8 mouse cellular contexts compared by ENCODE assay signal in genomic region chr17:35937700-35938348, GRCm38 (mm10). TPM values are rescaled to one million over a fixed set of nuclear protein-coding genes. Genes with fewer than 3 reads are reported as not detected.
A peak's percentile ranks its signal among the peaks of the same experiment; 100 is the strongest.
DNase-seq lines count a peak whose midpoint lies in the region; ATAC-seq and TF ChIP-seq lines count a peak whose summit lies in the region.

No protein-coding gene starts in this region.

- no peak overlapping the region for H3K4me3 ChIP-seq in layer of hippocampus, adult 2 months
- no peak overlapping the region for H3K4me3 ChIP-seq in embryonic fibroblast, embryonic 13.5 days (ENCODE audit: insufficient read depth, low read length)
- no peak overlapping the region for H3K4me3 ChIP-seq in liver, embryonic 16.5 days (ENCODE audit: low read depth, low read length)

- H3K9ac ChIP-seq in liver, embryonic 16.5 days (ENCODE audit: low read depth, low read length): no peak overlapping the region

- no peak overlapping the region for H3K4me2 ChIP-seq in liver, embryonic 16.5 days (ENCODE audit: low read depth, low read length)

- H3K27ac ChIP-seq in layer of hippocampus, adult 2 months: no peak overlapping the region
- no peak overlapping the region for H3K27ac ChIP-seq in embryonic fibroblast, embryonic 13.5 days (ENCODE audit: insufficient read depth, low read length)
- no peak overlapping the region for H3K27ac ChIP-seq in liver, embryonic 16.5 days (ENCODE audit: low read length)

- H3K9me3 ChIP-seq in liver, embryonic 16.5 days (replicated peaks; ENCODE audit: control insufficient read depth, low read length): no peaks in the 10 kb centered on the region

- no peaks in the 10 kb centered on the region for H3K27me3 ChIP-seq in liver, embryonic 16.5 days (ENCODE audit: control insufficient read depth, insufficient read depth, low read depth, low read length)

- no peaks in the 10 kb centered on the region for H3K4me1 ChIP-seq in embryonic fibroblast, embryonic 13.5 days (ENCODE audit: control insufficient read depth, insufficient read depth, low read length)
- no peaks in the 10 kb centered on the region for H3K4me1 ChIP-seq in liver, embryonic 16.5 days (ENCODE audit: control insufficient read depth, low read depth, low read length)

- peak in 1 of 2 experiments; percentile 53 for DNase-seq in layer of hippocampus, adult 2 months (ENCODE audit: low spot score in 2 of 2)
- DNase-seq in layer of hippocampus, adult 8-10 months (ENCODE audit: low spot score in 2 of 2): no peak
- DNase-seq in ZHBTc4 (ENCODE audit: low read depth, low spot score): peak; percentile 89
- peak; percentile 85 for DNase-seq in induced T-regulatory cell, adult 2 months (ENCODE audit: low read depth)
- no peak for DNase-seq in layer of hippocampus, adult 9-11 months

- 0 out of 2 replicates have a peak, but pooled peaks have one; percentile 37 for ATAC-seq in liver, embryonic 16.5 days (ENCODE audit: low read depth)
- ATAC-seq in neutrophil, adult 5-6 weeks (ENCODE audit: extremely low read depth, insufficient number of reproducible peaks, low FRiP score, poor library complexity, severe bottlenecking): peak; percentile 85

- TF ChIP-seq POLR2A in embryonic fibroblast, embryonic 13.5 days (IDR thresholded peaks at IDR 0.05; ENCODE audit: low read depth, low read length): no peak

- 13% methylated on average over 2 of the region's 2 CpGs for WGBS in liver, embryonic 16.5 days (ENCODE audit: insufficient replicate concordance)

- TF ChIP-seq CTCF in layer of hippocampus, adult 2 months (conservative IDR thresholded peaks at IDR 0.05): peak; percentile 93
- peak; percentile 56; the same call in 1 of the 2 replicates for TF ChIP-seq CTCF in embryonic fibroblast, embryonic 13.5 days (IDR thresholded peaks at IDR 0.05; ENCODE audit: borderline replicate concordance, insufficient read depth, low read length)

- H3K36me3 ChIP-seq in liver, embryonic 16.5 days (ENCODE audit: control insufficient read depth, insufficient read depth): no peaks in the 10 kb centered on the region

RNA-seq across cellular contexts. Expression of gene Ppp1r10, which starts 21.6 kb away (rescaled TPM):
- total RNA-seq in layer of hippocampus, adult 2 months (2021): 10 to 100 TPM; 83.2 to 83.8 TPM
- 10 to 100 TPM; 71.6 to 79.8 (median 74.6) TPM for total RNA-seq in layer of hippocampus, adult 8-10 months (2022)
- 58.6 and 67.3 TPM in 2 replicates for polyA plus RNA-seq in embryonic fibroblast, embryonic 13.5 days (2011; ENCODE audit: insufficient read length, low read depth, missing spikeins)
- polyA plus RNA-seq in liver, embryonic 16.5 days (2015; fragmentation: Nextera tagmentation; extraction: Ambion mirVana): 22.2 and 24.7 TPM in 2 replicates
- total RNA-seq in neutrophil, adult 5-6 weeks (2017): 413 and 415 TPM in 2 replicates

RNA-seq across cellular contexts. Expression of gene Mrps18b, which starts 21.6 kb away (rescaled TPM):
- total RNA-seq in layer of hippocampus, adult 2 months (2021): 10 to 100 TPM; 36.3 to 43.0 TPM
- total RNA-seq in layer of hippocampus, adult 8-10 months (2022): 10 to 100 TPM; 39.0 to 57.9 (median 42.8) TPM
- polyA plus RNA-seq in embryonic fibroblast, embryonic 13.5 days (2011; ENCODE audit: insufficient read length, low read depth, missing spikeins): 86.9 and 89.8 TPM in 2 replicates
- polyA plus RNA-seq in liver, embryonic 16.5 days (2015; fragmentation: Nextera tagmentation; extraction: Ambion mirVana): 56.3 and 60.9 TPM in 2 replicates
- total RNA-seq in neutrophil, adult 5-6 weeks (2017): 29.3 and 36.8 TPM in 2 replicates

RNA-seq across cellular contexts. Expression of gene Atat1, which starts 27.9 kb away (rescaled TPM):
- 10 to 100 TPM; 58.7 to 64.8 TPM for total RNA-seq in layer of hippocampus, adult 2 months (2021)
- total RNA-seq in layer of hippocampus, adult 8-10 months (2022): 10 to 100 TPM; 53.2 to 64.1 (median 60.0) TPM
- 31.8 and 34.7 TPM in 2 replicates for polyA plus RNA-seq in embryonic fibroblast, embryonic 13.5 days (2011; ENCODE audit: insufficient read length, low read depth, missing spikeins)
- polyA plus RNA-seq in liver, embryonic 16.5 days (2015; fragmentation: Nextera tagmentation; extraction: Ambion mirVana): 7.4 and 7.7 TPM in 2 replicates
- total RNA-seq in neutrophil, adult 5-6 weeks (2017): 26.9 and 31.3 TPM in 2 replicates

RNA-seq across cellular contexts. Expression of gene Abcf1, which starts 31.7 kb away (rescaled TPM):
- total RNA-seq in layer of hippocampus, adult 2 months (2021): 10 to 100 TPM; 69.9 to 77.3 TPM
- 10 to 100 TPM; 68.3 to 76.5 (median 72.7) TPM for total RNA-seq in layer of hippocampus, adult 8-10 months (2022)
- 90.7 and 95.8 TPM in 2 replicates for polyA plus RNA-seq in embryonic fibroblast, embryonic 13.5 days (2011; ENCODE audit: insufficient read length, low read depth, missing spikeins)
- 42.4 and 43.9 TPM in 2 replicates for polyA plus RNA-seq in liver, embryonic 16.5 days (2015; fragmentation: Nextera tagmentation; extraction: Ambion mirVana)
- total RNA-seq in neutrophil, adult 5-6 weeks (2017): 162 and 172 TPM in 2 replicates

RNA-seq across cellular contexts. Expression of gene 2310061I04Rik, which starts 40.6 kb away (rescaled TPM):
- total RNA-seq in layer of hippocampus, adult 2 months (2021): 10 to 100 TPM; 53.4 to 62.4 TPM
- 10 to 100 TPM; 45.9 to 61.4 (median 50.0) TPM for total RNA-seq in layer of hippocampus, adult 8-10 months (2022)
- 29.0 and 37.3 TPM in 2 replicates for polyA plus RNA-seq in embryonic fibroblast, embryonic 13.5 days (2011; ENCODE audit: insufficient read length, low read depth, missing spikeins)
- 7.9 and 8.0 TPM in 2 replicates for polyA plus RNA-seq in liver, embryonic 16.5 days (2015; fragmentation: Nextera tagmentation; extraction: Ambion mirVana)
- total RNA-seq in neutrophil, adult 5-6 weeks (2017): 9.6 and 12.8 TPM in 2 replicates

Comparison
In these comparisons a context has a peak if more than half of its experiments do, and no peak if none do; other contexts are left out.
1. DNase-seq: peak in ZHBTc4 (single experiment) and induced T-regulatory cell, adult 2 months (single experiment); none in layer of hippocampus, adult 8-10 months (0 of 2) and layer of hippocampus, adult 9-11 months (single experiment).